Mouse (Mus musculus): ENCODE data around the gene Adipoq.

Adipoq gene

DNA sequence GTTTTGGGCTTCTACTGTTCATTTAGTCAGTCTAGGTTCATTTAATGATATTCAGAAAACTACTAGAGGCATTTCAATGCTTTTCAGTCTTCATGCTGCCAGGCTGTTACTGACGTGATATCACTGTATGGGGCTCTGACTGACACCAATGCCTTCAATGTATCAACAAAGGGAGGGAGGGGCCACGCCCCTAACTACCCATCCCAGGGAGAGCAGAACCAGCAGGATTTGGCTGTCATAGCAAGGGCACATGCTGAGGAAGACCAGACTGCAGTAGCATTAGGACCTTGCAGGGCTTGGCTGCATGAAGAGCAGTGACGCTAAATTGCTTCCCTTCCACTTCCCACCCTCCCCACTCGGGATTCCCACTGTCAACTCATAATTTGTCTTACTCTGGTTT, 29.2 kb upstream of the Adipoq start:
- no peak for DNase-seq

DNA sequence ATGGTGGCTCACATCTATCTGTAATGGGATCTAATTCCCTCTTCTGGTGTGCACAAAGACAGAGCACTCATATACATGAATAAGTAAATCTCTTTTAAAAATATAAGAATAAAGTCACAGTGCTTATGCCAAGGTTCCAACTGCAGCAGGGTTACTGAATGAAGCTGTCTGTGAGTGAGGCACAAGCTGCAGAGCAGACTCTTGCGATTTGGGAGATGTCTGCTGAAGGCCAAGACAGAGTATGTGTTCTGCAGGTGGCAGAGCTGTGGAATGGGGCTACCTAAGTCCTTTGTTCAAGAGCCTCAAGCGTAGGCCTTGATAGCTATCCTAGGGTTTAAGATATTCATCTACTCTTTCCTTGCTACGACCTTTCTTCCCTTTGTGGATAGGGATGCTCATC, 23.9 kb upstream of the Adipoq start:
- DNase-seq: no peak

DNA sequence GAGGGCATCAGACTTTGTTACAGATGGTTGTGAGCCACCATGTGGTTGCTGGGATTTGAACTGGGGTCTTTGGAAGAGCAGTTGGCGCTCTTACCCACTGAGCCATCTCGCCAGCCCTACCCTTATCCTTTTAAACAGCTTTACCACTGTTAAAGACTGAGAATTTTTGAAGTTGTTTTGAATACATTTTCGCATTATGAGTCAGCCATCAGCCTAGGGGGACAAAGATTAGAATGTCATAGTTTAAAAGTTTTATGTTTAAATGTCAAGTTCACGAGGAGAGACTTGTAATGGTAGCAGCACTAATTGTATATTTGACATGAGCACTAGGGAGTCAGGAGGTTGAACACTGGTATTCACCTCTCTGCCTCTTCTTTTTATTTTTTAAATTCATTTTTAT, 23.2 kb upstream of the Adipoq start:
- DNase-seq: no peak

DNA sequence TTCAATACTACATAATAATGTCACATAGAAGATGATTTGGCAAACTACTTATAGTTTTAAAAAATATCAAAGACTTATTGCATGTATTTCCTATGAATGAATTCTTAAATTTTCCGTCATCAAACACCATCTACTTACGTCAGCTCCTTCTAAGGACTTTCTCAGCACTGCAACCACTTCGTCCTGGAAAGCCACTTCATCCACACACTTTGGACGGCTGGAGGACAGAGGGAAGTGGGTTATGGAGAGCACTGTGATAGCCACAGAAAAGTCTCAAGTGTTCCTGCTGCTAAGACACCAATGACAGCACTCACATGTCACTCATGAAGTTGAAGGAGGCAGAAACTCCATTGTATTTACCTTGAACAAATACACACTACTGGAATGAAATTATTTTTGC, 21.9 kb upstream of the Adipoq start:
- no peak for DNase-seq

GRCm38 (mm10) chr16:23127311-23127672, 19.0 kb upstream of the Adipoq start:
- DNase-seq: no peak

DNA sequence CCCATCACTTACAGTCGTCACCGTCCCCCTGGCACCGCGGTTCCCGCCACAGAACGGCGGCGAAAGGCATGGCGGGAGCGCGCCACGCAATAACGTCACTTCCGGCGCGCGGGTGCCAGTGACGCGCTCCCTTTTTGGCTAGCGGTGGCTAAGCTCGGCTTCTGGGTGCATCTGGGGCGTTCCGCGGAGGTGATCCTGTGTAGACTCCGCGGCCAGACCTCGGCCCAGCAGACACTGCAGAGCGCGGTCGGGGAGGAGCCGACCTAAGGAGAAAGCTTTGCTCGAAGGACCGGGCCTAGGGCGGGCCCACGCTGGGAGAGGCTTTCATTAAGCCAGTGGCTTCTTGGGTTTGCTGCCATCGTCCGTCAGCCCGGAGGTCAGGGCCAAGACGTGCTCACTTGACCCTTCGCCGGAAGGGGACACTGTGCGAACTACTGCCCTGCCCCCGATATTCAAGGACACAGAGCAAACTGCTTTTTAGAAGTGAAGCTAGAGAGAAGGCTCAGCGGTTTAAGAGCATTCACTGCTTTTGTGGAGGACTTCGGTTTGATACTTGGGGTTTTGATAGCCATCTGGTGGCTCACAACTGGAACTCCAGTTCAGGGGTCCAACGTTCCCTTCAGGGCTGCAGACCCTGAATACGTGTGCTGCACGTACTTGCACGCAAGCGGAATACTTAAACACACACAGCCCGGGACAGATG, 18.5 kb upstream of the Adipoq start, which contains the start of gene Rfc4:
Gene Rfc4 (minus strand): TSS at position 65 of the 703 bp plus-strand sequence.
- peak; percentile 92 for DNase-seq

DNA sequence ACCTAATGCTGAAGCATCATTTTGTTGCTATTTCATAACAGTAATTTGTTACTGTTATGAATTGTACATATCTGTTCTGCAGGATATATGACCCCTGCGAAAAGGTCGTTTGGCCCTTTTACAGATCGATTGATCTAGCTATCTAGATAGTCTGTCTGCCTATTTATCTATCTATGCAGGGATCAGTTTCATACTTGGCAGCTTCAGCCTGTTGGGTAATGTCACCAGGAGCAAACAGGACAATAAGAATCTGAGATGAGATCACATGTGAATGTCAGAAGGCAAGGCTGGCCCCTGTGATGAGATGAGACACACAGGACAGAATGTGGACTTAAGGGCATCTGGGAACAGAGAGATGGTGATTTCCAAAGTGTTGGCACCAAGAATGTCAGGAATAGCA, 16.0 kb upstream of the Adipoq start:
- DNase-seq: no peak

- DNase-seq: no peak
These were observed 14.0 kb upstream of the Adipoq start for GRCm38 (mm10) chr16:23132336-23132735.

DNA sequence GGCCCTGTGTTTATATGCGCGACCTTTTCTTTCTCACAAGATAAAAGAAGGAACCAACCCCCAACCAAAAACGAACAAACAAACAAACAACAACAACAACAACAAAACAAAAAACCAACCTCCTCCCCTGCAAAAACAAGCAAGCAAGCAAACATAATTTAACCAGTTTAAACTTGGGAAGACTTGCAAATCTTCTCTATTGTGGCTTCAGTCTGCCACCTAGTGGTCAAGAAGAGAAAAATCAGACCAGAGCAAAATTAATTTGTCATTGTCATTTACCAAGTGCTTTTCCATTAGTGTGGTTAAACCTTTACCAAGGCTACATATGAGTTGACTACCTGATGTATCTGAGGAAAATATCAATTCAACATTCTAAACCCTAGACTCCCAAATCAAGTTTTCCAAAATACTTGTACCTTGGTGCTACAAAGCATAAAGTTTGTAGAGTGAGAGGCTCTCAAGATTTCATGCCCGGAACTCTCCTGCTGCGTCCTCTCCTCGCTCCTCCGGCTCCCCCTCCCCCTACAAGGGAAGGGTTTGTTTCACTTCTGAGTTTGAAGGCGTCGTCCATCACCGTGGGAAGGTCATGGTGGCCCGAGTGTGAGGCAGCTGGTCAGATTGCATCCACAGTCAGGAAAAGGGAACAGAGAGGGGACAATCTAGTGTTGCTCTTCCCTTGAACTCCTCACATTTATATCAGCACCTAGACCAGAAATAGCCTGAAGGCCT, 10.8 kb upstream of the Adipoq start:
- peak; percentile 36 for DNase-seq

- DNase-seq: no peak
These were observed 9.8 kb upstream of the Adipoq start for GRCm38 (mm10) chr16:23136406-23136970.

DNA sequence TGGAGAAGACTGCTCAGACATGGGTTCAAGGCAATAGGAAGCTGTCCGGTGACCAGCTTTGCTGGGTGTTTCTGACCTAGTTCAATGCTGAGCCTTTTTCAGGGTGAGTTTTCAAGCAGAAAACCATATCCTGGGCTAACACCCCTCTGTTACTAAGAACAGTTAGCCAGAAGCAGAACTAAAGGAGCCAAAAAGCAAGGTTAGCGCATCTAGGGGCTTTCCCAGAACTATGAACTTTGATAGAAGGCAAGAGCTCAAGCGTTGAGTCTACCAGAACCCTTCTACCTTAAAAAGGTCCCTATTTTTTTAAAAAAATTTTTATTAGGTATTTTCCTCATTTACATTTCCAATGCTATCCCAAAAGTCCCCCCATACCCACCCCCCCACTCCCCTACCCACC, 5.4 kb upstream of the Adipoq start:
- DNase-seq: no peak

- no peak for DNase-seq
These were observed 2.0 kb upstream of the Adipoq start for GRCm38 (mm10) chr16:23144326-23144725.

DNA sequence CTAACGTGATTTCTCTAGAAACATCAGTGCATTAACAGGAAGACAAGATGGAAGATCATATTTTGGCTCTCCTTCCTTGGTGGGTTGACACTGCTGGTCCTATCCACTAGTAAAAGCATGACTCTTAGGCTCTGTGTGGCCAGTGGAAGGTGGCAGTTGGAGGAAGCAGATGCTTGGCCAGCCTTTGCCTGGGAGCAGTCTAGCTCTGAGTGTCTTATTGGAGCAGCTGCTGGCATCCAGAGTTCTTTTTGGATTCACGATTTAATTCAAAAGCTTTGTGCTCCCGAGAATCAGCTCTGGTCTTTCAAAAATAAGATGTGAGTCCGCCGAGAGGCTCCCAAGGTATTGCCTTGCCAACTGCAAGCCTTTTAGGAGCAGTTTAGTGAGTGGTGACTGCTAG, 1.1 kb upstream of the Adipoq start:
- DNase-seq: no peak

- no peak for DNase-seq
These were observed 2.6 kb downstream of the Adipoq start for GRCm38 (mm10) chr16:23148936-23149335.

DNA sequence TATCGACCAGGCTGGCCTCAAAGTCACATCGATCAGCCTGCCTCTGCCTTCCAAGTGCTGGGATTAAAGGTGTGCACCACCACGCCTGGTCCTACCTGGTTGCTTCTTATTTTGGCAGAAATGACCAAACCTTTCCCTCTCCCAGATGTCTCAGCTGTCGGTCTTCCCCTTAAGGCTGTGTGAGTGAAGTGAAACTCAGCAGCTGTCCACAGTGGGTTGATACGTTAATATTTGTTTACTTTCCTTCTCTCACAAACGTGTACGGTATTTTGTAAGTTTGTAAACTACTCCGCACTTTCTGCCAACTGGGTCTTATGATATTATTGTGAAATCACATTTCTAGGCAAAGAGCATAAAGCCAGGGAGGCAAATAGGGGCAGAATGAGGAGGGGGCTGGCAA, 3.1 kb downstream of the Adipoq start:
- no peak for DNase-seq

DNA sequence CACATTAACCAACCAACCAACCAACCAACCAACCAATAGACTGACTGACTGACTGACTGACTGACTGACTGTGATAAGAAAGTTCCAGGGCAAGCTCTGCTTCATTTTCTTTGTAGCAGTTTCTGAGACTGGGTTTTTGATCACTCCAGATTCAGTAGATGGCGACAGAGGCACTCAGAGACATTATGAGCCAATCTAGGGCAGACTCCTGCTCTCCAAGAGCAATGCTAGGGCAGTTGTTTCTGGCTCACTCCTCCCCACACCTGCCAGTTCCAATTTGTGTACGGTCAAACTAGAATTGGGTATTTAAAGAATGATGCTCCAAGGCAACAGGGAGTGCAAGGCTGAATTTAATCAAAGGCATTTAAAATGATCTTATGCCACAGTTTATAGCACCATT, 5.1 kb downstream of the Adipoq start:
- DNase-seq: peak; percentile 71

GRCm38 (mm10) chr16:23154261-23154660, 7.9 kb downstream of the Adipoq start:
- no peak for DNase-seq

- no peak for DNase-seq
These were observed 10.7 kb downstream of the Adipoq start for GRCm38 (mm10) chr16:23157013-23157412.

DNA sequence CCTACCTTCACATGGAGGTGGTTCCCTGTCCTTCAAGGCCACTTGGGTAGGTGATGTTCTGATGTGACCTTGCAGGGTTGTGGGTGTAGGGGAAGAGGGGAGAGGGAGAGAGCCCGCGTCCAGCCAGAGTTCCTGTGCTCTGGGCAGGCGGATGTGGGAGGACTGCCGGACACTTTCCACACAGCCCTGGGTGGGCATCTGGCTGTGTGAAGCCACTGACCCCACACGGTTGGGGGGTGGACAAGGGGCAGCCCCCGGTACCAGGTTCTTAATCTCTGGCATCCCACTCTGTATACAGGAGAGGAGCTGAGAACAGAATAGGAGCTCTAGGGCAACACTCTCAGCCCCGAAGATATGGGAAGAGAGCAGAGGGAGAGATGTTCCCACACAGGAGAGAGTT, 12.0 kb downstream of the Adipoq start:
- DNase-seq: no peak

- no peak for DNase-seq
These were observed 12.6 kb downstream of the Adipoq start for GRCm38 (mm10) chr16:23158957-23159356.

DNA sequence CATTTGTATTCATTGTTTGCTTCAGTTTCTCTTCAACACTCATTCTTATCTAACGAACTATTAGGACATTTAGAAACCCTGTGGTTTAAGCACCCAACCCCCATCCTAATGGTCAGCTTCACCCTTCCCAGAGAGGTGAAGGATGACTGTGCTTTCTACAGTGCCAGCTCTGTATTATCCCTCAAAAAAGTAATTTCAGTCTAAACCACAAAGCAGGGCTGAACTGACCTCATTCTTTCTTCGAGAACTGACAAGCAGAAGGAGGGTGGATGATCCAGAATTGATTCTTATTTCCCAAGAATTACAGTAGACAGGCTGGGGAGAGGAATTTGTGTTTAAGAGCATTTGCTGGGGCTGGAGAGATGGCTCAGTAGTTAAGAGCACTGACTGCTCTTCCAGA, 13.4 kb downstream of the Adipoq start:
- no peak for DNase-seq

DNA sequence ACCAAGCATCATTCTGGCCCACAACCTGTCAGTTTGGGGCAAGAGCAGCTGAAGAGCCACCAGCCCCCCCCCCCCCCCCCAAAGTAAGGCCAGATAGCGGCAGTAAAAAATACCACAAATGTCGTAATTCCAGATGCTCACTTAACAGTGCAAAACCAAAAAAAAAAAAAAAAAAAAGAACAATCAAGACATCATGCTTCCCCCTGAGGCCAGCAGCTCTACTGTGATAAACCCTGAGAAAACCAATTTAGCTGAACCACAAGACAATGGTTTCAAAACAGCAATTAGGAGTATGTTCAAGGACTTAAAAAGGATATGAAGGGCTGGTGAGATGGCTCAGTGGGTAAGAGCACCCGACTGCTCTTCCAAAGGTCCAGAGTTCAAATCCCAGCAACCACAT, 15.8 kb downstream of the Adipoq start:
- no peak for DNase-seq

DNA sequence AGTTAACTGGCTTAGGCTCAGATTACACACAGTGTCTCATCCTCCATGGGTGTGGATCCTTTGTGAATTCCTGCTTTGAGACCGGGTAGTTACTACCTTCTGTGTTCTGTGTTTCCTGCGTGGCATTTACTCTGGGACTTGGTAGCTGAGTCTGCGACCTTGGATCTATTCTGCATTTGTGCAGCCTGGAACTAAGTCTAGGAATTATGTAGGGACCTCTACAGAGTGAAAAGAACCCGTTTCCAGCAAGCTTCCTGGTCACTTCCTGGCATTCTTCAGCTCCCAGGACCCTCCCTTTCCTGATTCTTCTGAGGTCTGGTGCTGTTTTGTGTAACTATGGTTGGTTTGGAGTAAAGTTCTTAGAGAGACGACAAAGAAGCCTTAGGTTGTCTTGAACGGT, 18.1 kb downstream of the Adipoq start:
- DNase-seq: peak; percentile 30

DNA sequence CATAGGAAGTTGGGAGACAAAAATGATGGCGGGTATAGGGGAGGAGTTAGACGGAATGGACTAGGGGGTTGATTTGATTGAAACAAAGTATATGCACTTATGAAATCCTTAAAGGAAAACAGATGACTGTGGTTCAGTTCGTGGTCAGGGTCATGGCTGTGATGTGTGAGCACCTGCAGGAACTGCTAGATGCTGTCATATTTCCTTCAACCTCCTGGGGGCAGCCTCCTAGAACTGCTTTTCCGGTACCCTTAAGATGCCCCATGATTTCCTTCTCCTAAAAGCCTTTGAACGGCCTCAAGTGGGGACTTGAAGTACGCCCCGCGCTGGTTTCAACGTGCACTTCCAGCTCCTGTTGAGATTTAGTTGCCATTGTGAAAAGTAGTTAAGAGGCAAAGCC, 19.1 kb downstream of the Adipoq start:
- DNase-seq: no peak

All from kidney, adult 9 months (tissue).